Mouse (Mus musculus) CH12.LX (cell line): Measurements from ENCODE around the gene 4930519G04Rik.

Source experiments
- CTCF ChIP-seq, 2 experiments: IDR thresholded peaks in 1 of 2; conservative IDR thresholded peaks in 1 of 2; 2 replicates each; pipeline ENCODE4 v1.5.1; 2011 to 2012; ENCODE audit warnings: low read depth in 2 of 2, low read length in 2 of 2, improper control_type of control experiment in 1 of 2, inconsistent platforms in 1 of 2, mild to moderate bottlenecking in 1 of 2, moderate library complexity in 1 of 2
- ETS1 ChIP-seq: conservative IDR thresholded peaks from 2 replicates; pipeline ENCODE4 v1.6.1; 2012; ENCODE audit warnings: low read depth, mild to moderate bottlenecking, inconsistent platforms, low read length, improper control_type of control experiment, moderate library complexity
- GABPA ChIP-seq: IDR thresholded peaks from 2 replicates; pipeline ENCODE4 v1.6.1; 2012; ENCODE audit warnings: low read depth, low read length, improper control_type of control experiment, inconsistent platforms; ENCODE audit not compliant: insufficient replicate concordance
- MAFK ChIP-seq: IDR thresholded peaks from 2 replicates; pipeline ENCODE4 v1.6.1; 2011; ENCODE audit warnings: low read length, improper control_type of control experiment; ENCODE audit not compliant: insufficient replicate concordance
- MAX ChIP-seq: IDR thresholded peaks from 2 replicates; pipeline ENCODE4 v1.6.1; 2011; ENCODE audit warnings: low read length, improper control_type of control experiment
- MYC ChIP-seq: IDR thresholded peaks from 2 replicates; pipeline ENCODE4 v1.6.1; 2011; ENCODE audit warnings: low read depth, mild to moderate bottlenecking, improper control_type of control experiment, low read length
- POLR2A ChIP-seq: IDR thresholded peaks from 2 replicates; pipeline ENCODE4 v1.6.1; 2011; ENCODE audit warnings: low read depth, mild to moderate bottlenecking, improper control_type of control experiment, low read length
- POLR2AphosphoS2 ChIP-seq: IDR thresholded peaks from 2 replicates; pipeline ENCODE4 v1.6.1; 2011; ENCODE audit warnings: low read depth, low read length, improper control_type of control experiment
- USF1 ChIP-seq: IDR thresholded peaks from 2 replicates; pipeline ENCODE4 v1.6.1; 2014; ENCODE audit warnings: low read depth, mild to moderate bottlenecking, inconsistent platforms, low read length, improper control_type of control experiment
- ZMIZ1 ChIP-seq: IDR thresholded peaks from 2 replicates; pipeline ENCODE4 v1.6.1; 2012; ENCODE audit warnings: low read depth, mild to moderate bottlenecking, inconsistent platforms, low read length, improper control_type of control experiment

GRCm38 (mm10) chr5:114804335-114804734, 49.1 kb upstream of the 4930519G04Rik start:
- TF ChIP-seq MAX: no peak
- TF ChIP-seq POLR2A: no peak
- TF ChIP-seq USF1: no peak
- no peak for TF ChIP-seq CTCF (conservative IDR thresholded peaks at IDR 0.05 in 1 of 2, IDR thresholded peaks at IDR 0.05 in 1 of 2; ENCODE audit: low read depth in 2 of 2, low read length in 2 of 2)
- TF ChIP-seq MAFK: no peak
- TF ChIP-seq GABPA: no peak
- no peak for TF ChIP-seq MYC
- no peak for TF ChIP-seq ETS1
- TF ChIP-seq POLR2AphosphoS2: no peak
- TF ChIP-seq ZMIZ1: no peak
